Mouse (Mus musculus): ENCODE results near the gene Bdh2.

Bdh2 gene

DNA sequence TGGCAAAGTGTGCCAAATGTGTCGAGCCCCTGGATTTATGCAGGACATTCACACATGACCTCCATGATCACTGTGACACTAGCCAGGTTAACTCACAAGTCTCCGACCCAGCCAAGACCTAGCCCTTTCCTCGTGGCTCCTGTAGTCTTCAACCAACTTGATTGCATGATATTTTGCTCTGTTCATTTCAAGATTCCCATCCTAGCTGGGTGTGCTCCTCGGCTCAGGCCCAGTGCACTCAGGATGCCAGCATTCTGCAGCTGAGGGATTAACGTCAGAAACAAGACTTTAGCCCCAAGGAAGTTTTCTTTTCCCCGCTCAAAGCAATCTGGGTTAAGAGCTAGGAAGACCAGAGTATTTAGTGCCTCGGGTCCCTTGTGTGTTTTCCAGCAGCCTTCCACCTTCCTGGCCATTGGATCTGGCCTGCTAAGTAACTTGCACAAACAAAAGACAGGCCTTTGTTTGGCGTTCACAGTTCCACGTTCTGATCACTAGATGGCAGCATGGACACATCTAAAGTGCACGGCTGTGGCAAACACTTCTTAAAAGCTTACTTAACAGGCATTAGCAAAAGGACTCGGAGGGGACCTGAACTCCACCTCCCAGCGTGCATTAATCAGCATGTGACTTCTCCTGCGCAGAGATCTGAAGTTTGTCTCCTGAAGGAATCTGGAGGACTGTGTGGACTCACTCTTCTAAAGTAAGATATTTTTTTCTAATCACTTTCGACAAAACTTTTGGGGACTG, at the start of gene Bdh2:
Gene Bdh2 (plus strand): TSS at position 553 of the 747 bp plus-strand sequence.
- peak; percentile 76 for DNase-seq (ENCODE audit: low spot score)

DNA sequence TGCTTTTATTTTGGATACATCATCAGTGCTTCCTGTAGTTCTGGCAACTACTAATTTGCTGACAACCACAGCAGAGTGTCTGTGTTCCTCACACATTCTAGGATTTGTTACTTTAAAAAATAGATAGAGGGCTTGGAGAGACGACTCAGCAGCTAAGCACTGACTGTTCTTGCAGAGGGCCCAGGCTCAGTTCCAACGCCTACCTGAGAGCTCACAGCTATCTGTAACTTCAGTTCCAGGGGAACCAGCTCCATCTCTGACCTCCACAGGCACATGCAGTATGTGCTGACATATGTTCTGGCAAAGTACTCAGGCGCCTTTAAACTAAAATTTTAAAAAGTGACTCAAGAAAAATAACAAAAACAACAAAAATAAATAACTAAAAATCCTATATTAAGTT, 49.0 kb upstream of the Bdh2 start:
- no peak for DNase-seq (ENCODE audit: low spot score)

GRCm38 (mm10) chr3:135232462-135232861, 48.6 kb upstream of the Bdh2 start:
- no peak for DNase-seq (ENCODE audit: low spot score)

- DNase-seq (ENCODE audit: low spot score): no peak
These were observed 35.3 kb upstream of the Bdh2 start for GRCm38 (mm10) chr3:135245733-135246132.

DNA sequence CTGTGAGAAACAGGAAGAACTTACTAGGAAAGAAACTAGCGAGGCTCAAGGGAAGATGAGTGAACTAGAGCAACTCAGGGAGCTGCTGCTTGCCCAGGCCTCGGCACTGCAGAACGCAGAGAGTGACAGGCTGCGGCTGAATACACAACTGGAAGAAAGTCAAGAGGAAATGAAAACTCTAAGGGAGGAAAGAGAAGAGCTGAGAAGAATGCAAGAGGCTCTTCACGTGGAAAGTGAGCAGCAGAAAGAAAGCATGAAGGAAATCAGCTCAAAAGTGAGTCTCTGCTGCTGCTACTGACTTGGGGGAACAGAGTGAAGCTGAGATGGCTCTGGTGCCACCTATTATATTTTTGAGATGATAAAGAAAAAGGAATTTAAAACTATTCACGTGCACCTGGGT, 34.2 kb upstream of the Bdh2 start:
- DNase-seq (ENCODE audit: low spot score): no peak

- no peak for DNase-seq (ENCODE audit: low spot score)
These were observed 31.9 kb upstream of the Bdh2 start for GRCm38 (mm10) chr3:135249104-135249503.

DNA sequence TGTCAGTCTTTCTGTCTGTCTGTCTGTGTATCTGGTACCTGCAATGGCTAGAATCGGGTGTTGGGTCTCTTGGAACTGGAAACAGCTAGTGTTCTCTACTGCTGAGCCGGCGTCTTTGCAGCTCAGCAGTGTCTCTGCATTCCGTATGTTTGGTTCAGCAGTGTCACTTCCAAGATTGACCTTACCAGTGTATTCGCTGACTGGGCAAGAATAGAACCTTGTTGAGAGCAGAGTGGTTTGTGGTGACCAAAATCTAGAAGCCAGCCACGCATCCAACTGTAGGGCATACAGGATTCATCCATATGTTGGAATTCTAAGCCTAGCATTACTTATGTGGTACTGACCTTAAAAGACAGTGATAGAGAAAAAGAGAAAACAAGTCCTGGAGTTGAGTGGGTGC, 29.2 kb upstream of the Bdh2 start:
- DNase-seq (ENCODE audit: low spot score): no peak

GRCm38 (mm10) chr3:135254784-135255183, 26.2 kb upstream of the Bdh2 start:
- DNase-seq (ENCODE audit: low spot score): no peak

- DNase-seq (ENCODE audit: low spot score): no peak
These were observed 22.1 kb upstream of the Bdh2 start for GRCm38 (mm10) chr3:135258919-135259318.

DNA sequence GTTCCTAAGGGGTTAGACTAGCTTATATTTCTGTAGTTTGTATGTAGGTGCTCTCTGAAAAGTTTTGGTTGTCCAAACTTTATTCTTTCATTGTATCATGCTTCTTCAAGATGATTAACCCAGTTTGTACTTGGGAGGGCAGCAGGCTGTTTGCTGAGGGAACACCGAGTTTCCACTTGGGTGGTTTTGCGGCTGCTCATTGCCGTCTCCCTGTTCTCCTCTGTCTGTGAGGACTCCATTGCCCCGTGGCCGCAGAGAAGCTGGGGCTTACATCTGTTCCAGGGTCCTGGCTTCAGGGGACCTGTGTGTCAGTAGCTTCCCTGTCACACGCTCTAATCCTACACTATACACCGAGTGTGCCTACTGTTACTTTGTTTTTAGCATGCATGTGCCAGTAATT, 20.8 kb upstream of the Bdh2 start:
- no peak for DNase-seq (ENCODE audit: low spot score)

DNA sequence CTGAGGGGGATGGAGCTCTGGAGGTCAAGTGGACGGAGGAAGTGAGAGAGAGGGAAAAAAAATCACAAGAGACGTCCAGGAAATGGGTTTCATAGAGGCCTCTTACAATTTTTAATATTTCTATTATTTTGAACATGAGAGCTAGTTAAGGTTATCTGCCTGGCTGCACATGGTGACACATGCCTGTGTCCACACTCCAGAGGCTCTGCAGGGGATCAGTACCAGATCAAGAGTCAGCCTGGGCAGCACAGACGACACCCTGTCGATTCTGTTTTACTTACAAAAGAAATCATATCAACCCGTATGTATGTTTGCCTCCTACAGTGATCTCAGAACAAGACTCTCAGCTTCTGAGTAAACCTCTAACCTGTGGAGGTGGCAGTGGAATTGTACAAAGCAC, 12.4 kb upstream of the Bdh2 start:
- DNase-seq (ENCODE audit: low spot score): no peak

GRCm38 (mm10) chr3:135269391-135269990, 11.5 kb upstream of the Bdh2 start:
- no peak for DNase-seq (ENCODE audit: low spot score)

- no peak for DNase-seq (ENCODE audit: low spot score)
These were observed 8.4 kb upstream of the Bdh2 start for GRCm38 (mm10) chr3:135272627-135273026.

DNA sequence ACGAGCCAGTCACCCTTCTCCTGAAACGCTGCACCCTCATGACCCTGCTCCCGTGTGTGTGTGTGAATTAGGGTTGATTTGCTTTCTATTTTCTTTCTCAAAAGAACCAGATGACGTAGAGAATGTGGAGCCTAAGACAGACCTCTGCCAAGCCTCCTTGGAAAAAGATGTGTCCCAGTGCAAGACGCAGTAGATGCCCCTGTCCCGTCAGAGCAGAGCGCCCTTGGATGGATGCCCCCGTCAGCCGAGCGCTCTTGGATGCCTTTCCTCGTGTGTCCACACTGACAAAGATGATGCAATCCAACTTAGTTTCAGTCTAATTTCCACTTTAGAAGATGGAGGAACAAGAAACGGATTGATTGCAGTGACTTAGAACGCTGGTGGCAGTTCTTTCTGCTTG, 8.0 kb upstream of the Bdh2 start:
- DNase-seq (ENCODE audit: low spot score): no peak

DNA sequence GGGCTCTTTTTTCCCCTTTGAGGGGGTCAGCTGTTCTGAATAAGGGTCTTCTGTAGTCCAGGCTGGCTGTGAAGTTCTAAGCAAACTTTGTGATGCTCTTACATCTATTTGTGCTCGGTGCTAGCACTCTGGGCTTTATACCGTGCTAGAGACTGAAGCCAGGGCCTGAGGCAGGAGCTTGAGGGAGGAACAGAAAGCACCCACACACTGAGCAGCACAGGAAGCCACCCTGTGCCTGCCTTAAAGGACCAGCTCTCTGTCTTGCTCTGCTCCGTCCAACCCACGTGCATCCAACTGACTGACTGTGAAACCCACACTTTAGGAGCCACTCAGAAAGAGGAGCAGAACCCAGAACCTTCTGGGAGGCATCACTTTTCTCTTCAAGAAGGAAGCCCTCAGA, 861 bp upstream of the Bdh2 start:
- DNase-seq (ENCODE audit: low spot score): no peak

DNA sequence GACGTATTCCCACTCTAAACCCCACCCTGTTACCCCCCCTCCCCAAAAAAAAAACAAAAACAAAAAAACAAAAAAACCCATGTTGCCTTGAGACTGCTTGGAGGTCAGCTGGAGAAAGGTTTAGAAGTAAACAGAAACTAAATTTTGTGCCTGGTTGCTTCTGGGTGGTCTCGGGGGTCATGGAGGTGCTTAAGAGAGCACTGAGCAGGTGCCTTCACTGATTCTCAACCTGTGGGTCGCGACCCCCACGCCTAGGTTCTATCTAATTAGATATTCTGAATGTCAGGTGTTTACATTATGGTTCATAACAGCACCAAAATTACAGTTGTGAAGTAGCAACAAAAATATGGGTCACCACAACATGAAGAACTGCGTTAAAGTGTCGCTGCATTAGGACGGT, 680 bp downstream of the Bdh2 start:
- DNase-seq (ENCODE audit: low spot score): no peak

DNA sequence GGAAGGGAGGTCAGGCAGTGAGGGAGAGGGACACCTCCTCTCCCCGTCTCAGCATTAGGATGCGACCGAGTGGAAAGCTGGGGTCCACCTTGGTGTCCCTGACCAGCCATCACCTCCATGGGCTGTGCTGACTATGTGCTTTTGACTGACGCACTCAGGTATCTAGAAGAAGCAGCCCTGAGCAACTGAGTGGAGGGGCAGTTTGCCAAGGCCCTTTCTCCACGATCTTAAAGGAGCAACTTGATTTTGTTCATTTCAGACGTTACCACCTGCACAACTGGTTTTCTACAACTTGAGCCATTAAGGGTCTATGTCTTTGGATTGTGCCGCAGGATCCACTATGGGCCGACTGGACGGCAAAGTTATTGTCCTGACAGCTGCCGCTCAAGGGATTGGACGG, 4.2 kb downstream of the Bdh2 start:
- DNase-seq (ENCODE audit: low spot score): no peak

DNA sequence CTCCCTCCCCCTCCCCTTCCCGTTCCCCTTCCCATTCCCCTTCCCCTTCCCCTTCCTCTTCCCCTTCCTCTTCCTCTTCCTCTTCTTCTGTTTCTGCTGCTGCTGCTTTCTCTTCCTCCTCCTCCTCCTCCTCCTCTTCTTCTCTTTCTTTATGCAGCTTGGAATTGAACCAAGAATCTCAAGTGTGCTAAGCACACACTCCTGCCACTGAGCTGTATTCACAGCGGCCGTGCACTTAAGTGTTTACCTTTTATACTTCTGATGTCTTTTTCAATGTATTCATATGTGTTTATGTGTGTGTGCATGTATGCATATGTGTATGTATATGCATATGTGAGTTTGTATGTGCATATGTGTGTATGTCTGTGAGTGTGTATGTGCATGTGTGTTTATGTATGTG, 4.8 kb downstream of the Bdh2 start:
- no peak for DNase-seq (ENCODE audit: low spot score)

GRCm38 (mm10) chr3:135288138-135288750, 7.2 kb downstream of the Bdh2 start:
- no peak for DNase-seq (ENCODE audit: low spot score)

GRCm38 (mm10) chr3:135289148-135289547, 8.1 kb downstream of the Bdh2 start:
- no peak for DNase-seq (ENCODE audit: low spot score)

GRCm38 (mm10) chr3:135290249-135290894, 9.4 kb downstream of the Bdh2 start:
- DNase-seq (ENCODE audit: low spot score): peak; percentile 27

GRCm38 (mm10) chr3:135293703-135294102, 12.7 kb downstream of the Bdh2 start:
- DNase-seq (ENCODE audit: low spot score): no peak

- no peak for DNase-seq (ENCODE audit: low spot score)
These were observed 14.5 kb downstream of the Bdh2 start for GRCm38 (mm10) chr3:135295559-135295958.
